In genomic region chr1:90885771-90886460, GRCm38 (mm10) we compare ENCODE assay signal across 18 mouse cellular contexts. TPM values are rescaled to one million over a fixed set of nuclear protein-coding genes. Genes with fewer than 3 reads are reported as not detected.
DNase-seq lines count a peak whose midpoint lies in the region; ATAC-seq lines count a peak whose summit lies in the region.
"Had no signal": no experiment of that assay in that cellular context is flagged by ENCODE, and none has a peak within 500 bp of the region (broad histone marks: within the 10 kb centered on the region; RNA-seq: fewer than 3 reads in every experiment).

No protein-coding gene starts in this region.

- no peak overlapping the region for H3K9ac ChIP-seq in lung, embryonic 15.5 days
- no peak overlapping the region for H3K9ac ChIP-seq in embryonic facial prominence, embryonic 13.5 days
- H3K9ac ChIP-seq in limb, embryonic 15.5 days = no peak overlapping the region
- H3K9ac ChIP-seq: heart, embryonic 13.5 days; neural tube, embryonic 12.5 days had no signal

- intact Hi-C loops in left cerebral cortex, postnatal 14 days (cut with DNase I) = no loop called here

- peaks cover 10% of the 10 kb centered on the region; the same call in 1 of the 2 replicates for H3K4me1 ChIP-seq in lung, embryonic 15.5 days
- peaks cover 25% of the 10 kb centered on the region for H3K4me1 ChIP-seq in embryonic facial prominence, embryonic 13.5 days
- peaks cover 9% of the 10 kb centered on the region for H3K4me1 ChIP-seq in limb, embryonic 15.5 days
- H3K4me1 ChIP-seq: neural tube, embryonic 12.5 days had no signal

- H3K9me3 ChIP-seq in lung, embryonic 15.5 days = no peaks in the 10 kb centered on the region
- 0 out of 2 replicates have a peak, but pooled peaks cover 7% of the 10 kb centered on the region for H3K9me3 ChIP-seq in embryonic facial prominence, embryonic 13.5 days
- no peaks in the 10 kb centered on the region for H3K9me3 ChIP-seq in limb, embryonic 15.5 days
- H3K9me3 ChIP-seq: neural tube, embryonic 12.5 days had no signal

- H3K4me2 ChIP-seq in lung, embryonic 15.5 days = no peak overlapping the region
- H3K4me2 ChIP-seq in embryonic facial prominence, embryonic 13.5 days = no peak overlapping the region
- no peak overlapping the region for H3K4me2 ChIP-seq in limb, embryonic 15.5 days
- H3K4me2 ChIP-seq: heart, embryonic 13.5 days; neural tube, embryonic 12.5 days had no signal

- H3K27me3 ChIP-seq in lung, embryonic 15.5 days = no peaks in the 10 kb centered on the region
- H3K27me3 ChIP-seq in embryonic facial prominence, embryonic 13.5 days = no peaks in the 10 kb centered on the region
- no peaks in the 10 kb centered on the region for H3K27me3 ChIP-seq in limb, embryonic 15.5 days
- H3K27me3 ChIP-seq: heart, embryonic 13.5 days; neural tube, embryonic 12.5 days had no signal

- ATAC-seq in lung, embryonic 15.5 days (ENCODE audit: borderline replicate concordance, extremely low read depth, low FRiP score, low TSS enrichment) = peak; percentile 90
- ATAC-seq in embryonic facial prominence, embryonic 13.5 days (ENCODE audit: insufficient number of reproducible peaks, insufficient read depth, low FRiP score, low TSS enrichment, low read depth) = peak; percentile 59; the same call in 1 of the 2 replicates
- ATAC-seq in limb, embryonic 15.5 days (ENCODE audit: insufficient number of reproducible peaks, low FRiP score, low TSS enrichment, low read depth) = 0 out of 2 replicates have a peak, but pooled peaks have one; percentile 58
- ATAC-seq: forebrain, embryonic 16.5 days; hindbrain, embryonic 16.5 days had no signal

- DNase-seq in lung, postnatal 25 days (ENCODE audit: low spot score) = no peak
- DNase-seq in embryo, embryonic 10.5 days (ENCODE audit: low spot score) = peak; percentile 74
- DNase-seq in spleen, postnatal 10 days (ENCODE audit: low spot score in 2 of 2) = no peak
- no peak for DNase-seq in left cerebral cortex, postnatal 14 days (ENCODE audit: low spot score in 2 of 2)
- no peak for DNase-seq in testis, postnatal 10 days (ENCODE audit: low spot score)
- DNase-seq: adrenal gland, postnatal 14 days; gastrocnemius, postnatal 25 days; kidney, postnatal 4 days; midbrain, embryonic 14.5 days; retina, postnatal 1 day; thymus, adult 2 months had no signal

- 44% methylated on average over 6 of the region's 6 CpGs for WGBS in lung, embryonic 15.5 days
- WGBS in embryonic facial prominence, embryonic 13.5 days = 15% methylated on average over 5 of the region's 6 CpGs
- 31% methylated on average over 6 of the region's 6 CpGs for WGBS in limb, embryonic 15.5 days

- no peaks in the 10 kb centered on the region for H3K36me3 ChIP-seq in lung, embryonic 15.5 days
- no peaks in the 10 kb centered on the region for H3K36me3 ChIP-seq in embryonic facial prominence, embryonic 13.5 days
- H3K36me3 ChIP-seq in limb, embryonic 15.5 days = no peaks in the 10 kb centered on the region
- H3K36me3 ChIP-seq: heart, embryonic 13.5 days; neural tube, embryonic 12.5 days had no signal

- no peak overlapping the region for H3K4me3 ChIP-seq in lung, embryonic 15.5 days
- no peak overlapping the region for H3K4me3 ChIP-seq in embryonic facial prominence, embryonic 13.5 days
- no peak overlapping the region for H3K4me3 ChIP-seq in limb, embryonic 15.5 days
- H3K4me3 ChIP-seq: heart, embryonic 13.5 days; neural tube, embryonic 12.5 days had no signal

- no peak overlapping the region for H3K27ac ChIP-seq in lung, embryonic 15.5 days
- H3K27ac ChIP-seq in embryonic facial prominence, embryonic 13.5 days = peak overlapping the region; percentile 81
- H3K27ac ChIP-seq in limb, embryonic 15.5 days = peak overlapping the region; percentile 22; the same call in 1 of the 2 replicates
- H3K27ac ChIP-seq: heart, embryonic 13.5 days; neural tube, embryonic 12.5 days had no signal

RNA-seq across cellular contexts. Expression of gene Mlph, which starts 29.0 kb away (rescaled TPM):
- polyA plus RNA-seq in lung, embryonic 15.5 days (2015; fragmentation: Nextera tagmentation; extraction: Ambion mirVana) = 0.59 and 1.3 TPM in 2 replicates
- polyA plus RNA-seq in embryonic facial prominence, embryonic 13.5 days (2015; fragmentation: Nextera tagmentation; extraction: Ambion mirVana) = 0.60 and 0.65 TPM in 2 replicates
- 1.4 and 1.6 TPM in 2 replicates for polyA plus RNA-seq in limb, embryonic 15.5 days (2015; fragmentation: Nextera tagmentation; extraction: Ambion mirVana)
- total RNA-seq in left cerebral cortex, postnatal 14 days (2021) = under 1 TPM; 0.51 to 0.64 TPM

RNA-seq across cellular contexts. Expression of gene Col6a3, which starts 42.1 kb away (rescaled TPM):
- 72.9 and 81.8 TPM in 2 replicates for polyA plus RNA-seq in lung, embryonic 15.5 days (2015; fragmentation: Nextera tagmentation; extraction: Ambion mirVana)
- polyA plus RNA-seq in embryonic facial prominence, embryonic 13.5 days (2015; fragmentation: Nextera tagmentation; extraction: Ambion mirVana) = 108 and 136 TPM in 2 replicates
- 183 and 219 TPM in 2 replicates for polyA plus RNA-seq in limb, embryonic 15.5 days (2015; fragmentation: Nextera tagmentation; extraction: Ambion mirVana)
- total RNA-seq in left cerebral cortex, postnatal 14 days (2021) = 1 to 10 TPM; 6.5 to 7.1 TPM
